ENCODE assay signal across 8 mouse cellular contexts in the genomic region with DNA sequence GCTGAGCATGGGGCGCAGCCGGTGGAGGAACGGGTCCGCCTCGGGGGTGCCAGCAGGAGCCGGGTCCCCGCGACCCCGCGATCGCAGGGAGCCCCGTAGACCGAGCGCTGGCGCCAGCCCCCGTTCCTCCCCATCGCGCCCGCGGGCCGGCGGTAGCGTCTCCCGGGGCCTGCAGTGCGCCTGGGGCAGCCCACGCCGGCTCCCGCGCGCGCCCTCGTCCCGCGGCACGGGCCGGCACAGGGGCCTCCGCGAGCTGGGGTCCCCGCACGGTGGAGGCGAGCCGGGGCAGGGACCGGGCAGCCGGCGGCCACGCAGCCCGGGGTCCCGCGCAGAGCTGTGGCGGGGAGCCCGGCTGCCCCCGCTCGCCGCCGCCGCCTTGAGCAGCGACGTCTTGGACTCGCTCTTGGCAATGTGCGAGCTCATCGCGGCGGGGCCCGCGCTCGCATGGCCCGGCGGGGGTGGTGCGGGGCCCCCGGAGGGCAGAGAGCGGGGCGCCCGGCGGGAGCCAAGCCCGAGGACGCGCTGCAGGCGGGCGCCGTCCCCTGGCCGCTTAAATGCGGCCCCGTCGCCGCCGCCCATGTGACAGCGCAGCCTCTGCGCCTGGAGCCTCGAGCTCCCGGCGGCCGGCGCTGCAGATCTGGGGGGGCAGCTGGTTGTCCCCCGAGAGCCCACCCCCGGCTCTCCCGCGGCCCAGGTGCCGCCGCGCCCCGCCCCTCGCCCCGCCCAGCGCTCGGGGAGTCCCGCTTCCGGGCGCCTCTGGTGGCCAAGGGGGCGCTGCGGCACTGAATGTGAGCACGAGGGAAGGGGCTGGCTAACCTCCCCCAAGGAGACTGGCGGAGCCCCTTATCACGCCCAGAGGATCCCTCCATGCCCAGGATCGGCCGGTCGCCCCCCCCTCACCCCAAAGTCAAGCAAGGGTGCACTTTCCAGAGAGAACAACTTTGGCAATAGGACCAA. TPM values are rescaled to one million over a fixed set of nuclear protein-coding genes. Genes with fewer than 3 reads are reported as not detected.
DNase-seq lines count a peak whose midpoint lies in the region; ATAC-seq and TF ChIP-seq lines count a peak whose summit lies in the region.

A gene (minus strand): TSS at position 713 of the 957 bp plus-strand sequence.

- H3K27me3 ChIP-seq in Patski: peaks cover 28% of the 10 kb centered on the region

- H3K4me3 ChIP-seq in cortical plate, adult 2 months (ENCODE audit: insufficient read depth, low read length): peak within 1 kb of the TSS; percentile 54

- no peak for TF ChIP-seq CTCF in Patski (IDR thresholded peaks at IDR 0.05)
- TF ChIP-seq CTCF in cortical plate, adult 2 months (IDR thresholded peaks at IDR 0.05; ENCODE audit: extremely low read depth, insufficient read depth, low read length): 0 out of 2 replicates have a peak, but pooled peaks have one; percentile 1

- POLR2A ChIA-PET in Patski (lab: Charles Lee): no interaction called here

- H3K27ac ChIP-seq in cortical plate, adult 2 months (ENCODE audit: insufficient read depth, low read length): peak within 1 kb of the TSS; percentile 87

- CTCF ChIA-PET in Patski (lab: Charles Lee): no interaction called here

- TF ChIP-seq POLR2A in cortical plate, adult 2 months (IDR thresholded peaks at IDR 0.05; ENCODE audit: extremely low read depth, insufficient read depth, low read length): no peak

- no peaks in the 10 kb centered on the region for H3K4me1 ChIP-seq in cortical plate, adult 2 months (ENCODE audit: control insufficient read depth, insufficient read depth, low read length)

- ATAC-seq in Patski: peak; percentile 38

- in situ Hi-C loops in Patski (cut with MboI; ENCODE audit: low pct_unique_long_range_greater_than_20kb): no loop called here

- peak; percentile 81 for DNase-seq in CD4-positive, CD25-positive, alpha-beta regulatory T cell, adult 2 months (ENCODE audit: low read depth, low spot score)
- DNase-seq in Patski (ENCODE audit: low read depth, low spot score): no peak
- DNase-seq in heart, postnatal 4 days: peak; percentile 57
- DNase-seq in layer of hippocampus, postnatal 25 days (ENCODE audit: extremely low spot score in 1 of 2, low spot score in 1 of 2): peak in 1 of 2 experiments; percentile 62
- peak; percentile 61 for DNase-seq in lung, postnatal 10 days
- DNase-seq in right cerebral cortex, postnatal 10 days (ENCODE audit: low spot score in 2 of 2): peak; percentile 74 to 81
- no peak for DNase-seq in urinary bladder, postnatal 4 days (ENCODE audit: low spot score in 2 of 2)

RNA-seq across cellular contexts. Expression of the gene that starts here (rescaled TPM):
- polyA plus RNA-seq in Patski (2021): 0.05 TPM
- polyA plus RNA-seq in cortical plate, adult 2 months (2012; rRNA removed): 444 and 462 TPM in 2 replicates
- 1 to 10 TPM; 5.5 to 6.6 TPM for total RNA-seq in heart, postnatal 4 days (2021)
- 100 to 1,000 TPM; 118 to 121 TPM for total RNA-seq in layer of hippocampus, postnatal 25 days (2021)

Comparison
In these comparisons a context has a peak if more than half of its experiments do, and no peak if none do; other contexts are left out.
1. RNA of the gene that starts here (total RNA-seq): 118 to 121 TPM in layer of hippocampus, postnatal 25 days; 5.5 to 6.6 TPM in heart, postnatal 4 days; every median in the first group is over 10 times any median in the second.
2. RNA of the gene that starts here (polyA plus RNA-seq): 444 to 462 TPM in cortical plate, adult 2 months; 0.05 TPM in Patski (single experiment); every median in the first group is over 100 times any median in the second.
3. Peak in ATAC-seq in Patski; RNA of the gene not detected or under 1 TPM.
4. DNase-seq: peak in CD4-positive, CD25-positive, alpha-beta regulatory T cell, adult 2 months (single experiment), heart, postnatal 4 days (single experiment), lung, postnatal 10 days (single experiment) and right cerebral cortex, postnatal 10 days (2 of 2); none in Patski (single experiment) and urinary bladder, postnatal 4 days (0 of 2).